Mouse (Mus musculus) urinary bladder, adult 2 months (tissue): ENCODE measurements around the gene BC005537. TPM values are rescaled to one million over a fixed set of nuclear protein-coding genes. Genes with fewer than 3 reads are reported as not detected.

Source experiments
- DNase-seq: peaks from one replicate; pipeline ENCODE4 v3.0.0; 2022; ENCODE audit warnings: low spot score
- polyA plus RNA-seq: library from polyadenylated mRNA; depleted of rRNA; stranded (reverse); fragments of >200 nt; gene quantifications from 2 replicates; pipeline ENCODE4 v1.2.3, GENCODE M21; 2012; rRNA removed

Gene BC005537
- polyA plus RNA-seq, 1 experiment = 97.0 TPM

GRCm38 (mm10) chr13:24844983-24845955 is 43.8 kb downstream of the BC005537 start, which contains the start of gene D130043K22Rik:
Gene D130043K22Rik, plus strand, starts transcription at chr13:24845135.
- DNase-seq = no peak

- DNase-seq = no peak
Measured at GRCm38 (mm10) chr13:24849318-24849717, 47.9 kb downstream of the BC005537 start.

GRCm38 (mm10) chr13:24851989-24852388 is 50.5 kb downstream of the BC005537 start:
- no peak for DNase-seq

- no peak for DNase-seq
Measured at GRCm38 (mm10) chr13:24852570-24852969, 51.1 kb downstream of the BC005537 start.

GRCm38 (mm10) chr13:24859115-24859514 is 57.7 kb downstream of the BC005537 start:
- no peak for DNase-seq

- DNase-seq = no peak
Measured at GRCm38 (mm10) chr13:24861084-24861483, 59.6 kb downstream of the BC005537 start.

GRCm38 (mm10) chr13:24862021-24862420 is 60.6 kb downstream of the BC005537 start:
- no peak for DNase-seq

- no peak for DNase-seq
Measured at GRCm38 (mm10) chr13:24862520-24862919, 61.1 kb downstream of the BC005537 start.

Other genes with a start within 250 kb of the BC005537 start
- gene Ripor2, start 219.5 kb upstream of the BC005537 start, polyA plus RNA-seq = 1.4 and 1.5 TPM in 2 replicates
- not detected in 2 replicates for gene Armh2, start 60.4 kb upstream of the BC005537 start, polyA plus RNA-seq
- 7.9 and 9.8 TPM in 2 replicates for gene Gmnn, start 39.7 kb upstream of the BC005537 start, polyA plus RNA-seq
- gene Acot13, start 29.9 kb downstream of the BC005537 start, polyA plus RNA-seq = 94.5 and 97.4 TPM in 2 replicates
- gene Tdp2, start 30.0 kb downstream of the BC005537 start, polyA plus RNA-seq = 22.0 and 28.7 TPM in 2 replicates
- gene D130043K22Rik, start 43.5 kb downstream of the BC005537 start, polyA plus RNA-seq = 0.06 and 0.10 TPM in 2 replicates
- 6.1 TPM in 2 replicates for gene Aldh5a1, start 136.0 kb downstream of the BC005537 start, polyA plus RNA-seq
- 13.7 and 15.2 TPM in 2 replicates for gene Gpld1, start 141.5 kb downstream of the BC005537 start, polyA plus RNA-seq
- gene Mrs2, start 218.7 kb downstream of the BC005537 start, polyA plus RNA-seq = 21.0 and 23.9 TPM in 2 replicates